8 mouse cellular contexts compared by ENCODE assay signal in the genomic region with DNA sequence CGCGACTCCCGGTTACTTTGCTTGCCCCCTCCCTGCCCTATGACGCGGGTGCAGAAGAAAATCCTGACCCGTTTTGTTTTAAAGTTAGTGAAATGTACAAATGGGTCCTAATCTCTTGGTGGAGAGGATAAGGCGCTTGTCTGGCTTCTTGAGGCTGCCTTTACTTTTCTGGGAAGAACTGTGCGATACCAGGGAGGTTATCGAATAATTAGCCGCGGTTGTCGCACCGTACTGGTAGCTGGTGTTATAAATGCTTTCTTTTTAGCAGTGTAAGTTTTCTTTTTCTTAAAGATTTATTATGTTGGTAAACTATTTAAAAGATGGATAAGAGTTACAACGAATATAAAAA. TPM values are rescaled to one million over a fixed set of nuclear protein-coding genes. Genes with fewer than 3 reads are reported as not detected.
DNase-seq lines count a peak whose midpoint lies in the region; ATAC-seq and TF ChIP-seq lines count a peak whose summit lies in the region.

No protein-coding gene starts in this region.

- ATAC-seq in heart, embryonic 13.5 days (ENCODE audit: extremely low read depth, insufficient number of reproducible peaks, low FRiP score, low TSS enrichment), result no peak
- peak; percentile 41 for ATAC-seq in forebrain, embryonic 13.5 days
- ATAC-seq in liver, embryonic 15.5 days (ENCODE audit: insufficient read depth), result no peak

- H3K9me3 ChIP-seq in heart, embryonic 13.5 days, result no peaks in the 10 kb centered on the region
- H3K9me3 ChIP-seq in ES-E14 (ENCODE audit: control insufficient read depth, insufficient read depth, low read depth, low read length), result no peaks in the 10 kb centered on the region
- H3K9me3 ChIP-seq in forebrain, embryonic 13.5 days (replicated peaks), result no peaks in the 10 kb centered on the region
- no peaks in the 10 kb centered on the region for H3K9me3 ChIP-seq in liver, embryonic 15.5 days (replicated peaks)

- H3K4me3 ChIP-seq in heart, embryonic 13.5 days, result peak overlapping the region; percentile 89
- peak overlapping the region; percentile 63 to 82 for H3K4me3 ChIP-seq in ES-E14 (ENCODE audit: insufficient read depth in 1 of 2, low read depth in 1 of 2, low read length in 2 of 2, poor library complexity in 1 of 2, severe bottlenecking in 1 of 2)
- H3K4me3 ChIP-seq in forebrain, embryonic 13.5 days, result peak overlapping the region; percentile 83
- peak overlapping the region; percentile 87 for H3K4me3 ChIP-seq in liver, embryonic 15.5 days (replicated peaks)

- in situ Hi-C loops in ES-E14 (cut with MboI; ENCODE audit: low sequenced_read_pairs in 2 of 2, unreplicated experiment in 2 of 2), result no loop called here

- H3K27ac ChIP-seq in heart, embryonic 13.5 days (replicated peaks), result peak overlapping the region; percentile 89
- H3K27ac ChIP-seq in ES-E14 (ENCODE audit: insufficient read depth, low read depth, low read length, poor library complexity, severe bottlenecking), result no peak overlapping the region
- H3K27ac ChIP-seq in forebrain, embryonic 13.5 days, result peak overlapping the region; percentile 87
- H3K27ac ChIP-seq in liver, embryonic 15.5 days (replicated peaks), result peak overlapping the region; percentile 94

- H3K36me3 ChIP-seq in heart, embryonic 13.5 days, result peaks cover 7% of the 10 kb centered on the region
- no peaks in the 10 kb centered on the region for H3K36me3 ChIP-seq in ES-E14 (ENCODE audit: control insufficient read depth, insufficient read depth, low read length, poor library complexity, severe bottlenecking)
- H3K36me3 ChIP-seq in forebrain, embryonic 13.5 days (ENCODE audit: poor library complexity, severe bottlenecking), result peaks cover 7% of the 10 kb centered on the region; the same call in 1 of the 2 replicates
- H3K36me3 ChIP-seq in liver, embryonic 15.5 days (replicated peaks), result peaks cover 11% of the 10 kb centered on the region; the same call in 1 of the 2 replicates

- no peak for DNase-seq in heart, postnatal 25 days (ENCODE audit: low spot score)
- no peak for DNase-seq in ES-E14 (ENCODE audit: low read depth, low spot score)
- DNase-seq in layer of hippocampus, adult 18-20 months (ENCODE audit: low spot score in 2 of 2), result no peak
- no peak for DNase-seq in urinary bladder, postnatal 25 days (ENCODE audit: low spot score)
- no peak for DNase-seq in frontal cortex, postnatal 36 days (ENCODE audit: low spot score in 2 of 2)

- 1% methylated on average over 14 of the region's 14 CpGs for WGBS in heart, embryonic 13.5 days
- under 1% methylated on average over 14 of the region's 14 CpGs for WGBS in forebrain, embryonic 13.5 days
- under 1% methylated on average over 14 of the region's 14 CpGs for WGBS in liver, embryonic 15.5 days (ENCODE audit: insufficient replicate concordance)

- intact Hi-C loops in heart, postnatal 25 days (cut with DNase I), result loop anchor here (2.0 to 5.0 kb wide), 2 partner anchors 22 to 153 kb away; partner anchors contain the start of gene Tmem41a

- peak overlapping the region; percentile 90 for H3K4me2 ChIP-seq in heart, embryonic 13.5 days
- peak overlapping the region; percentile 82 for H3K4me2 ChIP-seq in forebrain, embryonic 13.5 days
- H3K4me2 ChIP-seq in liver, embryonic 15.5 days, result peak overlapping the region; percentile 79

- peak overlapping the region; percentile 90 for H3K9ac ChIP-seq in heart, embryonic 13.5 days
- peak overlapping the region; percentile 85 for H3K9ac ChIP-seq in ES-E14 (ENCODE audit: insufficient read depth, low read depth, low read length, poor library complexity, severe bottlenecking)
- H3K9ac ChIP-seq in forebrain, embryonic 13.5 days, result peak overlapping the region; percentile 91
- peak overlapping the region; percentile 91 for H3K9ac ChIP-seq in liver, embryonic 15.5 days

- peaks cover 18% of the 10 kb centered on the region for H3K4me1 ChIP-seq in heart, embryonic 13.5 days
- H3K4me1 ChIP-seq in ES-E14 (ENCODE audit: control insufficient read depth in 2 of 2, insufficient read depth in 2 of 2, low read length in 2 of 2, poor library complexity in 1 of 2), result peaks cover 0 to 2% of the 10 kb centered on the region in 2 experiments; a peak in 1 of 4 replicates
- peaks cover 16% of the 10 kb centered on the region for H3K4me1 ChIP-seq in forebrain, embryonic 13.5 days
- peaks cover 47% of the 10 kb centered on the region for H3K4me1 ChIP-seq in liver, embryonic 15.5 days (replicated peaks)

- H3K27me3 ChIP-seq in heart, embryonic 13.5 days (replicated peaks), result no peaks in the 10 kb centered on the region
- H3K27me3 ChIP-seq in forebrain, embryonic 13.5 days, result no peaks in the 10 kb centered on the region
- no peaks in the 10 kb centered on the region for H3K27me3 ChIP-seq in liver, embryonic 15.5 days

TF ChIP-seq in ES-E14, 5 proteins besides CTCF, POLR2A, EP300 and RAD21:
- no peak for TF ChIP-seq HCFC1 (IDR thresholded peaks at IDR 0.05; ENCODE audit: borderline replicate concordance, insufficient read depth, low read length)
TF ChIP-seq in ES-E14: peak in this region for 0.

RNA-seq across cellular contexts. Expression of gene Map3k13, which starts 0.5 kb away (rescaled TPM):
- 0.62 and 0.67 TPM in 2 replicates for polyA plus RNA-seq in heart, embryonic 13.5 days (2015; fragmentation: Nextera tagmentation; extraction: Ambion mirVana)
- total RNA-seq in heart, postnatal 25 days (2021), result under 1 TPM; 0.81 to 0.89 TPM
- 0.36 and 0.53 TPM in 2 replicates for total RNA-seq in ES-E14 (2012; rRNA removed)
- polyA plus RNA-seq in forebrain, embryonic 13.5 days (2015; fragmentation: Nextera tagmentation; extraction: Ambion mirVana), result 4.3 and 4.5 TPM in 2 replicates
- 0.38 and 0.53 TPM in 2 replicates for polyA plus RNA-seq in liver, embryonic 15.5 days (2015; fragmentation: Nextera tagmentation; extraction: Ambion mirVana)
- 10 to 100 TPM; 14.9 to 15.0 TPM for total RNA-seq in layer of hippocampus, adult 18-20 months (2021)

RNA-seq across cellular contexts. Expression of gene Ehhadh, which starts 7.1 kb away (rescaled TPM):
- 2.2 and 2.5 TPM in 2 replicates for polyA plus RNA-seq in heart, embryonic 13.5 days (2015; fragmentation: Nextera tagmentation; extraction: Ambion mirVana)
- 10 to 100 TPM; 12.1 to 13.8 TPM for total RNA-seq in heart, postnatal 25 days (2021)
- total RNA-seq in ES-E14 (2012; rRNA removed), result 1.2 and 1.5 TPM in 2 replicates
- 0.59 and 0.61 TPM in 2 replicates for polyA plus RNA-seq in forebrain, embryonic 13.5 days (2015; fragmentation: Nextera tagmentation; extraction: Ambion mirVana)
- polyA plus RNA-seq in liver, embryonic 15.5 days (2015; fragmentation: Nextera tagmentation; extraction: Ambion mirVana), result 10.5 and 11.3 TPM in 2 replicates
- total RNA-seq in layer of hippocampus, adult 18-20 months (2021), result 1 to 10 TPM; 1.8 to 2.2 TPM

Comparison
In these comparisons a context has a peak if more than half of its experiments do, and no peak if none do; other contexts are left out.
1. RNA of gene Map3k13, which starts 0.5 kb away (total RNA-seq): 14.9 to 15.0 TPM in layer of hippocampus, adult 18-20 months; 0.81 to 0.89 TPM in heart, postnatal 25 days and 0.36 to 0.53 TPM in ES-E14; every median in the first group is over 4 times any median in the second.
2. Peak in every context shown above with its lines, with median percentiles within 50 percentile points of each other: H3K4me2 ChIP-seq, H3K4me3 ChIP-seq and H3K9ac ChIP-seq.